11 mouse cellular contexts compared by ENCODE assay signal in the genomic region with DNA sequence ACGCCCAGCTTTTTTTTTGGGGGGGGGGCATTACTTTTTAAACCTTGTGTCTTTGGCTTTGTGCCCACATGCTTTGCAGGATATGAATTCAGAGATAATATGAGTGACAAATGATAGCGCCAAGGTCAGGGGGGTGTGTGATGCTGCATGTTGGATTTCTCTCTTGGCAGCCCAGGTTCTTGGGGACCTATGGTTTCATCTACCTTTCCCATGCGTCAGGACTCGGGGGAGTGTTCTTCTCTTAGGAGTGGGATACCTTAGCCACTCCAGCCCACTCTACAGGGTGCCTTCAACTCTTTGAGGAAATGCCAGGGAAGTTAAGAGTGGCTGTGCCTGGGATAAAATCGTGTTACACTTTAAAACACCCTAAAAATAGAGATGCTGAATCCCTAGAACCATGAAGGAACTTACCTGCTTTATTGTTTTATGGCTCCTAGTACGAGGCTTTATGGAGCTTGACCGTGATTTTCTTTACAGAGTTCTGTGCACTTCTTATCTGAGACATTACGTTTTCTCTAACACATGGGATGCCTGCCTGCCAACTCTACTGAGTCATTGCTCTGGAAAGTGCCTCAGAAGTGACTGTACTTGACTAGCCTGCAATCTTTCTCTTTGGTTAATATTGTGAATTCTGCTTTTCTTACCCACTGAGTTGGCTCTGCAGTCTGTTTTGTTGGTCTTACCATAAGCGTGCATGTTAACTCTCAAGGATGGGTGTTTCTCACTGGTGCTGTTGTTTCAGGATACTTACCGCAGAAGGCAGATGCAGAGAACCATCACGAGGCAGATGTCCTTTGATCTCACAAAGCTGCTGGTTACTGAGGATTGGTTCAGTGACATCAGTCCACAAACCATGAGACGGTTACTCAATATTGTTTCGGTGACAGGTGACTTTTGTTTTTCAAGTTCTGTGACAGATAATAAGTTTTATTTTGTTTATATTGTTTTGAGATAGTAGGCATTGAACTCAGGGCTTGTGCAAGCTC. TPM values are rescaled to one million over a fixed set of nuclear protein-coding genes. Genes with fewer than 3 reads are reported as not detected.
DNase-seq lines count a peak whose midpoint lies in the region; ATAC-seq and TF ChIP-seq lines count a peak whose summit lies in the region.
"Had no signal": no experiment of that assay in that cellular context is flagged by ENCODE, and none has a peak within 500 bp of the region (broad histone marks: within the 10 kb centered on the region; RNA-seq: fewer than 3 reads in every experiment).

No protein-coding gene starts in this region.

- peak overlapping the region; percentile 40 for H3K4me2 ChIP-seq in intestine, postnatal 0 days (replicated peaks; ENCODE audit: low read depth)
- H3K4me2 ChIP-seq in forebrain, embryonic 16.5 days (ENCODE audit: low read length): no peak overlapping the region
- H3K4me2 ChIP-seq in kidney, embryonic 14.5 days (replicated peaks; ENCODE audit: low read depth, low read length): no peak overlapping the region

- H3K4me3 ChIP-seq in intestine, postnatal 0 days (ENCODE audit: low read depth, low read length): no peak overlapping the region
- H3K4me3 ChIP-seq in forebrain, embryonic 16.5 days (replicated peaks; ENCODE audit: low read length): no peak overlapping the region
- no peak overlapping the region for H3K4me3 ChIP-seq in kidney, embryonic 14.5 days (ENCODE audit: low read length)

- no peak overlapping the region for H3K9ac ChIP-seq in intestine, postnatal 0 days (ENCODE audit: low read depth, low read length)
- no peak overlapping the region for H3K9ac ChIP-seq in forebrain, embryonic 16.5 days (replicated peaks; ENCODE audit: low read depth, low read length)
- no peak overlapping the region for H3K9ac ChIP-seq in kidney, embryonic 14.5 days (ENCODE audit: low read depth, low read length)

- peak; percentile 87 for ATAC-seq in intestine, postnatal 0 days
- ATAC-seq in forebrain, embryonic 16.5 days: no peak
- ATAC-seq in kidney, embryonic 14.5 days (ENCODE audit: low FRiP score, low TSS enrichment): no peak

- no peak for TF ChIP-seq CTCF in intestine, postnatal 0 days (IDR thresholded peaks at IDR 0.05; ENCODE audit: low read depth)

- no peaks in the 10 kb centered on the region for H3K4me1 ChIP-seq in intestine, postnatal 0 days (replicated peaks; ENCODE audit: control insufficient read depth, insufficient read depth, low read length)
- no peaks in the 10 kb centered on the region for H3K4me1 ChIP-seq in forebrain, embryonic 16.5 days (replicated peaks; ENCODE audit: control insufficient read depth, insufficient read depth, low read length)
- no peaks in the 10 kb centered on the region for H3K4me1 ChIP-seq in kidney, embryonic 14.5 days (ENCODE audit: control insufficient read depth, insufficient read depth, low read length)

- peak; percentile 48 to 61 for DNase-seq in frontal cortex, postnatal 36 days (ENCODE audit: low spot score in 2 of 2)
- DNase-seq in frontal cortex, postnatal 10 days (ENCODE audit: low spot score in 2 of 2): no peak
- DNase-seq in CD4-positive helper T cell, adult 2 months (ENCODE audit: low read depth, low spot score): peak; percentile 74
- DNase-seq in brain, adult 2 months (ENCODE audit: low read depth, low spot score): peak; percentile 89
- no peak for DNase-seq in ovary, postnatal 36 days (ENCODE audit: low spot score)
- DNase-seq: kidney, adult 18-20 months; lung, postnatal 14 days had no signal

- no peaks in the 10 kb centered on the region for H3K9me3 ChIP-seq in intestine, postnatal 0 days (ENCODE audit: control insufficient read depth)
- H3K9me3 ChIP-seq in forebrain, embryonic 16.5 days (ENCODE audit: control insufficient read depth, low read length): no peaks in the 10 kb centered on the region
- H3K9me3 ChIP-seq in kidney, embryonic 14.5 days (ENCODE audit: control insufficient read depth, low read length): no peaks in the 10 kb centered on the region

- peaks cover 68% of the 10 kb centered on the region for H3K36me3 ChIP-seq in intestine, postnatal 0 days (ENCODE audit: control insufficient read depth, insufficient read depth)
- H3K36me3 ChIP-seq in forebrain, embryonic 16.5 days (ENCODE audit: control insufficient read depth, insufficient read depth): peaks cover 50% of the 10 kb centered on the region
- H3K36me3 ChIP-seq in kidney, embryonic 14.5 days (ENCODE audit: control insufficient read depth, insufficient read depth, low read length): peaks cover 70% of the 10 kb centered on the region

- H3K27me3 ChIP-seq in intestine, postnatal 0 days (replicated peaks; ENCODE audit: control insufficient read depth, insufficient read depth, low read length): no peaks in the 10 kb centered on the region
- no peaks in the 10 kb centered on the region for H3K27me3 ChIP-seq in forebrain, embryonic 16.5 days (replicated peaks; ENCODE audit: control insufficient read depth, insufficient read depth, low read length)
- H3K27me3 ChIP-seq in kidney, embryonic 14.5 days (ENCODE audit: control insufficient read depth, insufficient read depth, low read length): no peaks in the 10 kb centered on the region
- H3K27me3 ChIP-seq: CH12.LX had no signal

- peak overlapping the region; percentile 74 for H3K27ac ChIP-seq in intestine, postnatal 0 days (ENCODE audit: low read depth, low read length)
- no peak overlapping the region for H3K27ac ChIP-seq in forebrain, embryonic 16.5 days (ENCODE audit: low read length)
- H3K27ac ChIP-seq in kidney, embryonic 14.5 days (ENCODE audit: low read depth, low read length): no peak overlapping the region

- 40% methylated on average over 13 of the region's 13 CpGs for WGBS in intestine, postnatal 0 days
- 88% methylated on average over 13 of the region's 13 CpGs for WGBS in forebrain, embryonic 16.5 days
- WGBS in kidney, embryonic 14.5 days: 76% methylated on average over 13 of the region's 13 CpGs

RNA-seq across cellular contexts. Expression of gene Kidins220, which starts 38.1 kb away (rescaled TPM):
- polyA plus RNA-seq in intestine, postnatal 0 days (2015; fragmentation: Nextera tagmentation; extraction: Ambion mirVana): 17.2 and 18.6 TPM in 2 replicates
- 172 and 179 TPM in 2 replicates for polyA plus RNA-seq in forebrain, embryonic 16.5 days (2015; fragmentation: Nextera tagmentation; extraction: Ambion mirVana)
- polyA plus RNA-seq in kidney, embryonic 14.5 days (2014; fragmentation: Nextera tagmentation; extraction: Ambion mirVana): 16.2 and 38.2 TPM in 2 replicates

Comparison
In these comparisons a context has a peak if more than half of its experiments do, and no peak if none do; other contexts are left out.
1. DNase-seq: peak in frontal cortex, postnatal 36 days (2 of 2), CD4-positive helper T cell, adult 2 months (single experiment) and brain, adult 2 months (single experiment); none in frontal cortex, postnatal 10 days (0 of 2) and ovary, postnatal 36 days (single experiment).